Mouse (Mus musculus): ENCODE data around the gene Psmd12.

DNA sequence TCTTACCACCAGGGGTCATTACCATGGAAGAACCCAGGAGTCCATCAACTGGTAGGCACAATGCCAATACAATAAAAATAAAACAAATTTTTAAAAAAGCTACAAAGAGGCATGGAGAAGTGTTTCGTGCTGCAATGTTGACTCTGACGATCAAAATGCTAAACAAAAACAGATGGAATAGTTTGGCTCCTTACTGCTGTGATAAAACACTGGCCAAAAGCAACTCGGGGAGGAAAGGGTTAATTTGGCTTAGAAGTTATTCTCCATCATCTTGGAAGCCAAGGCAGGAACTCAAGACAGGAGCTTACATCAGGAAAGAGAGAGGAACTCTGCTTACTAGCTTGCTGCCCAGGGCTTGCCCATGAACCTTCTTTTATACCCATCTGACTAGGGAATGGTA is 41.1 kb upstream of the Psmd12 start:
- no peak for TF ChIP-seq CTCF (IDR thresholded peaks at IDR 0.05; ENCODE audit: borderline replicate concordance, insufficient read depth, low read depth, low read length)
- no peak for TF ChIP-seq POLR2A (IDR thresholded peaks at IDR 0.05; ENCODE audit: borderline replicate concordance, insufficient read depth, low read length)
